Mouse (Mus musculus) thymus, postnatal 4 days (tissue): ENCODE measurements around the gene Tcerg1l.

ENCODE experiments used
- DNase-seq: peaks from one replicate; pipeline ENCODE4 v3.0.0; 2021

Tcerg1l gene

DNA sequence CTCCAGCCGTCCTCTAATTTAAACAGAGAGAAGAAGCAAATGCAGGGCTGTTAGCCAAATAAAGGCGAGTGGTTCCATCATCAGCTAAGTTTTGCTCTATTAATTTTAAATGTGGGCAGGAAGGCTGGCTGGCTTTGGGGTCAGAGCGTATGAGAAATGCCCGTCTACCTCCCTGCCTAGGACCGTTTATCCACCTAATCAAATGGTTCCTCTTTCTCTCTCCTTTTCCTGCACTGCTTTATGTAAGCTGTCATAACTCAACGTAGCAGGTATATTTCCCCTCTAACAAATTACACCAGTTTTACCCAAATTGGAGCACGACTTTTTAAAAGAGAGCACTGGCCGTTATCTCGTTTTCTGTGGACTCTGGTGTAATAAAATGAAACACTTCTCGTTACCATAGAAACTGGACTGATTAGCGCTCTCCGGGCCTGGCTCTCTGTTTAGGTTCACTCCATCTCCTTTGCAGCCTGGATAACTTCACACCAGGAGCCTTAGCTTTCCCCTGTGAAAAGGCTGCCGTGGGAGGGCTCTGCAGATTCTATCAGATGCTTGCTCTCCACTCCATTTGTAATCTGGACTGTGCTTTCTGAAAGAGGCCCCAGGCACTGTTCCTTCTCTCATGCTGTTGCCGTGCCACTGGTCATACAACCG is 182.2 kb downstream of the Tcerg1l start:
- no peak for DNase-seq

- DNase-seq, result no peak
Measured at GRCm38 (mm10) chr7:138214710-138215109, 182.8 kb downstream of the Tcerg1l start.

GRCm38 (mm10) chr7:138209769-138210168 is 187.8 kb downstream of the Tcerg1l start:
- no peak for DNase-seq

- no peak for DNase-seq
Measured at GRCm38 (mm10) chr7:138205124-138205523, 192.4 kb downstream of the Tcerg1l start.

GRCm38 (mm10) chr7:138202162-138202832 is 195.2 kb downstream of the Tcerg1l start:
- no peak for DNase-seq

DNA sequence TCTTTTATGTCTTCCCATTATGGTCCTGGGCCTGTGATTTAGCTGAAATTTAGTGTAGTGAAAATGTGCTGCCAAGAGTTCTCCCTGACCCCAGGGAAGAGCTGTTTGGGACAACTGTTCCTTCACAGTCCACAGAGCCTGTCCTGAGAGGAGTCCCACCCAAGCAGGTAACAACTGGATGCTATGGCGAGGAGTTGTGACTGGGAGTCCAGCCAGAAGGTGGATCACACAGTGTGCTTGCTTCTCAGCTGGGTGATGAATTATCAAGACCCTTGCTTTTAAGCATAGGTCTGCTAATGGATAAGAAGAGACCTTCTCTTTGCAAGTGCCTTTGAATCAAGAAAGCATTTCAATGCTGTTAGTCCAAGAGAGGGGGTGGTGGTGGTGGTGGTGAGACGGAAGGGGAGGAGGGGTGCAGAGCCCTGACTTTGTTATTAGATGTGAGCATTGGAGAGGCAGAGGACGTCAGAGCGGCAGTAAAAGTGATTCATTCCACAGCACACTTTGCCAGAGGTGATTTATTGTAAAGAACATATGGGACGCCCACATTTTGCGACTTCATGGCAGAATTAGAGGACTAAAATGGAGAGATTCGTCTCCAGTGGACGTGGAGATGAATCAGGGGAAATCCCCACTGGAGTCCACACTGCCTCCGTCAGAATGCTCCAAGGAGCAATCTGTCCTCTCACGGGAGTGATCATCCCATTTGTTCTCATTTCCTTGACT is 198.0 kb downstream of the Tcerg1l start:
- no peak for DNase-seq

DNA sequence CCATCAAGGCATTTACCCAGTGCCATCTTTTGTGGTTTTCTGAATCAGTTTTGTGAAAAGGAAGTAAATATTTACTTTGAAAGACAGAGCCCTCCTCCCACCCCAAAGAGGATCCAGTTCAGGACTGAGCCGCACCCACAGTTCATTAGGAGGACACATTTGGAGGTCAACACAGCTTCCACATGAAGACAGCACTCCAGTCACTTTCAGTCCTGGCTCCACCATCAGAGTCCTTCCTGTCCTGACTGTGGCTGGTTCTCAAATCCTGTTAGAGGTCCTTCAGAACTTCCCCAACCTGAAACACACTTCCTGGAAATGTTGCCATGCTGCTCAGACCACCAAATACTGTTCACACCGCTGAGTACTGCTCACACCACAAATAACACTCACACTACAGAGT is 201.4 kb downstream of the Tcerg1l start:
- no peak for DNase-seq

- no peak for DNase-seq
Measured at GRCm38 (mm10) chr7:138184197-138184596, 213.3 kb downstream of the Tcerg1l start.

DNA sequence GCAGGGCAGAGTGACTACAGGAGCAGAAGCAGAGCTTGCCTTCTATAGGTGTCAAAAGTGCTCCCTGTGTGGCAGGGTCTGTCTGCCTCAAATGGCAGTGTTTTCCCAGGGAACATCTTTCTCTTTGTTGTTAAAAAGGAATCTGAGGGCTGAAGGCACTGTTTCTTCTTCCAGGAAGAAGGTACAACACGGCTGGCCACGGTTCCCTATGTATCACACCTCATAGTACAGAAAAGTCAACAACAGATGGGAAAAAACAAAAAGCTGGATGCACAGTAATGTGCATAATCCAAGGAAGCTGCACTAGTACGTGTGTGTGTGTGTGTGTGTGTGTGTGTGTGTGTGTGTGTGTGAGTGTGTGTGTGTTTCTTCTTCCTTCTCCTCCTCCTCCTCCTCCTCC is 215.3 kb downstream of the Tcerg1l start:
- no peak for DNase-seq

GRCm38 (mm10) chr7:138178617-138179016 is 218.9 kb downstream of the Tcerg1l start:
- no peak for DNase-seq

DNA sequence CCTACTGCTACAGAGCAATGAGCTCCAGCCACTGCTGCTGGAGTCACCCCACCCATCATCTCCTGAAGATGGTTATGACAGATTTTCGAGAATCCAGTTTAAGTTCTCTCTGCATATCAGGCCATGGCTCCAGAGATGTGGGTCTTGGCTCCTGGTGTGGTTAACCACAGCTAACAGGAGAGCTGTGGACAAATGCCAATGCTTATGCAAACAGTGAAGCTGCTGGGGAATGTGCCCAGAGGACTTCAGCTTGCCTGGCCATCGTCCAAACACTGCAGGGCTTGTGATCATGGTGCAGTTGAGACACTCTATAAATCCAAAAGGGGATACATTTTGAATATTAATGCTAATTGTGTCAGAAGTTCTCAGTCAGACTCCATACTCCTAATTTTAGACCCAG is 221.5 kb downstream of the Tcerg1l start:
- no peak for DNase-seq

DNA sequence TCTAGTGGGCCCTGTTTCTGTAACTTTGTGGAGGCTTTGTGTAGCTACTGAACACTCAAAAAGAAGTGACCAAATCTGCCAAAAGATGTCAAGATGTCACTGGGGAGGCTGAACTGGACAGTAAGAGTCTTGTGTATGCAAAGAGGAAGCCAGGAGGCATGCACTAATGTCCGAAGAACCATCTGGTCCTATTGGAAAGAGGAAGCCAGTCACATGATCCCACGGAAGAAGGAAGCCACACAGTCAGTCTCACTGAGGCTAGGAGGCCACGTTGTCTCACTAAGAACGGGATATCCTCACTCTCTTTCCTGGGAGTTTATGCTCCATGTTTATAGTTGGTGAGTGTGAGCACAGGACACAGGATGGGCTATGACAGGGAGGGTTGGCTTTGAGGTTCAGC is 227.1 kb downstream of the Tcerg1l start:
- no peak for DNase-seq
